Mouse (Mus musculus) liver, adult 2 months (tissue): Measurements from ENCODE around the gene Gm20661.

Experiments used
- CTCF ChIP-seq: fragments of 200-500 bp; IDR thresholded peaks from 2 replicates; pipeline ENCODE4 v1.5.1; 2011; ENCODE audit warnings: low read depth, low read length, control low read depth
- POLR2A ChIP-seq: fragments of 200-500 bp; IDR thresholded peaks from 2 replicates; pipeline ENCODE4 v1.6.1; 2011; ENCODE audit warnings: low read length, control low read depth; ENCODE audit not compliant: insufficient read depth; ENCODE audit errors: extremely low read depth

GRCm38 (mm10) chr9:108003531-108003890 lies 20.7 kb downstream of the Gm20661 start:
- TF ChIP-seq CTCF (no peak), POLR2A (no peak)
